Mouse (Mus musculus) common myeloid progenitor, adult 5-6 weeks (primary cell): ENCODE results near the gene Dgki. TPM values are rescaled to one million over a fixed set of nuclear protein-coding genes. Genes with fewer than 3 reads are reported as not detected.

Source experiments
- ATAC-seq: replicated peaks from 2 replicates; pipeline ENCODE4 v1.8.0; 2016; ENCODE audit warnings: low read depth, mild to moderate bottlenecking, moderate TSS enrichment, inconsistent platforms; ENCODE audit not compliant: poor library complexity, severe bottlenecking
- total RNA-seq: library from RNA; stranded (forward); fragments of 200-1000, 187-1606 nt; gene quantifications from 2 replicates; pipeline ENCODE4 v1.2.3, GENCODE M21; 2017

Dgki gene
- total RNA-seq, 1 experiment from 2014 or later, result 0.27 TPM

- no peak for ATAC-seq
These were observed 55.9 kb downstream of the Dgki start for GRCm38 (mm10) chr6:37244074-37244473.

- ATAC-seq, result no peak
These were observed 57.2 kb downstream of the Dgki start for GRCm38 (mm10) chr6:37242769-37243121.

- no peak for ATAC-seq
These were observed 57.8 kb downstream of the Dgki start for GRCm38 (mm10) chr6:37242100-37242768.

GRCm38 (mm10) chr6:37241434-37241833 lies 58.5 kb downstream of the Dgki start:
- no peak for ATAC-seq

GRCm38 (mm10) chr6:37240140-37240539 lies 59.8 kb downstream of the Dgki start:
- no peak for ATAC-seq

- no peak for ATAC-seq
These were observed 63.1 kb downstream of the Dgki start for GRCm38 (mm10) chr6:37236893-37237292.

GRCm38 (mm10) chr6:37231148-37231547 lies 68.8 kb downstream of the Dgki start:
- ATAC-seq, result no peak

- ATAC-seq, result peak; percentile 93
These were observed 77.0 kb downstream of the Dgki start for GRCm38 (mm10) chr6:37222947-37223510.

- ATAC-seq, result peak; percentile 59
These were observed 78.0 kb downstream of the Dgki start for GRCm38 (mm10) chr6:37222016-37222415.

- ATAC-seq, result no peak
These were observed 80.9 kb downstream of the Dgki start for GRCm38 (mm10) chr6:37219110-37219509.

- peak; percentile 36; the same call in 1 of the 2 replicates for ATAC-seq
These were observed 83.6 kb downstream of the Dgki start for GRCm38 (mm10) chr6:37216342-37216763.

- no peak for ATAC-seq
These were observed 84.3 kb downstream of the Dgki start for GRCm38 (mm10) chr6:37215655-37216054.

GRCm38 (mm10) chr6:37212930-37213329 lies 87.1 kb downstream of the Dgki start:
- ATAC-seq, result peak; percentile 94

- ATAC-seq, result no peak
These were observed 88.3 kb downstream of the Dgki start for GRCm38 (mm10) chr6:37211545-37212247.

- no peak for ATAC-seq
These were observed 97.1 kb downstream of the Dgki start for GRCm38 (mm10) chr6:37202901-37203300.

GRCm38 (mm10) chr6:37200840-37201239 lies 99.1 kb downstream of the Dgki start:
- ATAC-seq, result no peak

- ATAC-seq, result no peak
These were observed 100.5 kb downstream of the Dgki start for GRCm38 (mm10) chr6:37199502-37199901.

GRCm38 (mm10) chr6:37197745-37198144 lies 102.2 kb downstream of the Dgki start:
- ATAC-seq, result no peak

- ATAC-seq, result 0 out of 2 replicates have a peak, but pooled peaks have one; percentile 32
These were observed 103.1 kb downstream of the Dgki start for GRCm38 (mm10) chr6:37196870-37197269.

GRCm38 (mm10) chr6:37195766-37196165 lies 104.2 kb downstream of the Dgki start:
- ATAC-seq, result no peak

- no peak for ATAC-seq
These were observed 118.0 kb downstream of the Dgki start for GRCm38 (mm10) chr6:37181961-37182360.
